Mouse (Mus musculus) neural tube, embryonic 11.5 days (tissue): ENCODE results near the gene Usp20. TPM values are rescaled to one million over a fixed set of nuclear protein-coding genes. Genes with fewer than 3 reads are reported as not detected.

Experiments used
- ATAC-seq: fragments of 200-750 bp; cut with Nextera tagmentation; 2 replicates; pipeline ENCODE4 v1.8.0; 2017; ENCODE audit warnings: moderate number of reproducible peaks, mild to moderate bottlenecking, moderate TSS enrichment, moderate library complexity; ENCODE audit not compliant: insufficient read depth, low FRiP score, low TSS enrichment
- DNase-seq: peaks from one replicate; pipeline ENCODE4 v3.0.0-alpha.2; 2015; ENCODE audit warnings: low spot score
- H3K27ac ChIP-seq: fragments of 300-500 bp; sonication (generic); 2 replicates; pipeline ENCODE4 v1.5.1; 2014; ENCODE audit warnings: low read depth, mild to moderate bottlenecking, low read length
- H3K27me3 ChIP-seq: fragments of 300-500 bp; sonication (generic); 2 replicates; pipeline ENCODE4 v1.6.1; 2014; ENCODE audit warnings: mild to moderate bottlenecking, low read length, mixed read lengths; ENCODE audit not compliant: control insufficient read depth, insufficient read depth
- H3K36me3 ChIP-seq: fragments of 300-500 bp; sonication (generic); 2 replicates; pipeline ENCODE4 v1.6.1; 2014; ENCODE audit warnings: mild to moderate bottlenecking, low read length, moderate library complexity, mixed read lengths; ENCODE audit not compliant: control insufficient read depth, insufficient read depth
- H3K4me1 ChIP-seq: fragments of 300-500 bp; sonication (generic); 2 replicates; pipeline ENCODE4 v1.6.1; 2014; ENCODE audit warnings: low read length, mixed read lengths; ENCODE audit not compliant: control insufficient read depth, insufficient read depth
- H3K4me2 ChIP-seq: fragments of 300-500 bp; sonication (generic); 2 replicates; pipeline ENCODE4 v1.6.1; 2014; ENCODE audit warnings: low read depth, mild to moderate bottlenecking, moderate library complexity
- H3K4me3 ChIP-seq: fragments of 300-500 bp; sonication (generic); 2 replicates; pipeline ENCODE4 v1.5.1; 2014; ENCODE audit warnings: low read depth, low read length
- H3K9ac ChIP-seq: fragments of 300-500 bp; sonication (generic); 2 replicates; pipeline ENCODE4 v1.6.1; 2014; ENCODE audit warnings: mild to moderate bottlenecking, low read length
- H3K9me3 ChIP-seq: fragments of 300-500 bp; sonication (generic); 2 replicates; pipeline ENCODE4 v1.6.1; 2016; ENCODE audit warnings: low read length; ENCODE audit not compliant: control insufficient read depth
- WGBS: fragments of 180-500 bp; shearing (Covaris S2); extraction: QIAGEN DNeasy Blood & Tissue Kit; methylation state at CpG from one replicate; pipeline ENCODE4 v1.1.7; 2014; 5-methylcytosine and 5-hydroxymethylcytosine counted together
- polyA plus RNA-seq: library from polyadenylated mRNA; unstranded; fragments of >200 nt; fragmentation: Nextera tagmentation; extraction: Ambion mirVana; gene quantifications from 2 replicates; pipeline ENCODE4 v1.2.1, GENCODE M21; 2014

Gene Usp20
- polyA plus RNA-seq, 1 experiment from 2014 or later: 18.2 TPM

DNA sequence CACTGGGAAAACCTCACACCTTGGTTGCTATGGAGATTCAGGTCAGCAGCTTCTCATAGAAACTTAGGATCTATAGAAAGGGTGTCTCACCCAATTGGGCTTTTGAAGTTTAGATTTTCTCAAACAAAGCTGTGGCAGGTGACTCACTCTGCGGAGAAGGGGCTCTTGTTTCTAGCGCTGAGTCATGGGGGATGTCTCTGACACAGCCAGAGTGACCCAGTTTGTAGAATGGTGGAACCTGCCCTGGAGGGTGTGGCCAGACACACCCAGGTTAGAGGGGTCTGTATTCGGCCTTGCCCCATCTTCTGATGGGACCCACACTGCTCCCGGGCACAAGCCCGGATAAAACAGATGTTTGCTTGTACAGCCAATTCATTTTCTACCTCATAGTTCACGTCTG is 60.8 kb downstream of the Usp20 start:
- no peak for ATAC-seq
- Histone ChIP-seq H3K9me3 (no peaks in the 10 kb centered on the region), H3K4me1 (no peaks in the 10 kb centered on the region), H3K36me3 (peaks cover 4% of the 10 kb centered on the region; the same call in 1 of the 2 replicates), H3K27me3 (no peaks in the 10 kb centered on the region), H3K4me3 (no peak overlapping the region), H3K27ac (no peak overlapping the region), H3K9ac (no peak overlapping the region), H3K4me2 (no peak overlapping the region)
- DNase-seq: no peak
- WGBS: 90% methylated on average over 6 of the region's 6 CpGs

DNA sequence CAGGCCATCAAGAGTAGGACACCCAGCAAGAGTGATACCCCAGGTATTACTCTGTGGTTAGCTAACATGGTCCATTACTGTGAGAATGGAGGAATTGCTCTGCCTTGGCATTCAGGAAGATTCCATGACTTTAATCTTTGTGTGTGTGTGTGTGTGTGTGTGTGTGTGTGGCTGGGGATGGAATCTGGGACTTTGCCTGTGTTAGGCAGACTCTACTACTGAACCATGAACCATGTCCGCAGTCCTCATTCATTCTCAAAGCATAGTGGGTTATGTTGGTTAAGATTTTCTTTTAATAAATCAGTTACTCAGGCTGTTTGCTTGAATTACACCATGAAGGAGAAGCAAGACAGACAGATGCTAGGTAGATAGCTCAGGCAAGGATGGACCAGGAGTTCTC is 61.8 kb downstream of the Usp20 start:
- DNase-seq: no peak
- Histone ChIP-seq H3K36me3 (peaks cover 4% of the 10 kb centered on the region; the same call in 1 of the 2 replicates), H3K27ac (no peak overlapping the region), H3K4me3 (no peak overlapping the region), H3K9ac (no peak overlapping the region), H3K9me3 (no peaks in the 10 kb centered on the region), H3K4me2 (no peak overlapping the region), H3K27me3 (no peaks in the 10 kb centered on the region), H3K4me1 (no peaks in the 10 kb centered on the region)
- ATAC-seq: no peak
- WGBS: 96% methylated on average over 1 of the region's 1 CpGs

DNA sequence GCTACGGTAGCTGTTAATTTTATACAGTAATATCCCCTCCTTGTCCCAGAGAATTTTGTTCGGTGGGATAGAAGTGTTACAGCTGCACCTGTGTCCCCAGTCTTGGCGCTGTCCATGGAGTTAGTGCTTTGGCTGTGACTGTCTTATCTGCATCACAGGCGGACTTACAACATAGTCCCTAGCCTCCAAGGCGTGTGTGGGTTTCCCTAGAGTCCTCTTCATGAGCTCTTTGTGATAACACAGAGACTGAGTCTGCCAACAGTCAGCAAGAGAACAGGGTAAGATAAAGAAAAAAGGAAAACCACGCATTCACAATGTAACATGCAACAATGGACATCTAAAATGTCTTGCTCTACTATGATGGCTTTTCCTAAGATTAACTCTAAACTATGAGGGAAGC is 66.0 kb downstream of the Usp20 start:
- 92% methylated on average over 6 of the region's 6 CpGs for WGBS
- Histone ChIP-seq H3K36me3 (no peaks in the 10 kb centered on the region; the same call in 1 of the 2 replicates), H3K4me3 (no peak overlapping the region), H3K27ac (no peak overlapping the region), H3K9ac (no peak overlapping the region), H3K4me1 (no peaks in the 10 kb centered on the region), H3K4me2 (no peak overlapping the region), H3K27me3 (no peaks in the 10 kb centered on the region), H3K9me3 (no peaks in the 10 kb centered on the region)
- DNase-seq: no peak
- ATAC-seq: no peak

DNA sequence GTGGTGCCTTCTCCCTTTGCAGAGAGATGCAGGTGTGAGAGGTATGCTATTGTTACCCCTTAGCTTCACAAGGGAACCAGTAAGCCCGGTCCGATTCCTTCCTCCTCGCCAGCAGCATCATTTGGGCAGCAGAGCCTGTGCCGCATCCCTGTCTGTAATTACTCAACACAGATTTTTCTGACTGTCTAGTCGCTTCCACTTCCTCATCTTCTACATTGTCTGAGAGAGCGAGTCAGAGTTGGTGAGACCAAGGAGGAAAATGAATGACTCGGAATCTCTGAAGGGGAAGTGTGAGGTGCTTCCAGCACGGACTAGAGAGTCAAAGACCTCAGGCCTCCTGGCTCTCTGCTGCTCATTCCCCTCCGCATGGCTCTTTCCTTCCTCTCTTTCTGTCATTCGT is 70.4 kb downstream of the Usp20 start:
- ATAC-seq (no peak), DNase-seq (no peak)
- H3K4me3 ChIP-seq: no peak overlapping the region
- H3K9me3 ChIP-seq: no peaks in the 10 kb centered on the region
- no peaks in the 10 kb centered on the region for H3K4me1 ChIP-seq
- 94% methylated on average over 10 of the region's 10 CpGs for WGBS
- H3K27me3 ChIP-seq: no peaks in the 10 kb centered on the region
- no peak overlapping the region for H3K9ac ChIP-seq
- peaks cover 7% of the 10 kb centered on the region; the same call in 1 of the 2 replicates for H3K36me3 ChIP-seq
- H3K27ac ChIP-seq: no peak overlapping the region
- H3K4me2 ChIP-seq: no peak overlapping the region

DNA sequence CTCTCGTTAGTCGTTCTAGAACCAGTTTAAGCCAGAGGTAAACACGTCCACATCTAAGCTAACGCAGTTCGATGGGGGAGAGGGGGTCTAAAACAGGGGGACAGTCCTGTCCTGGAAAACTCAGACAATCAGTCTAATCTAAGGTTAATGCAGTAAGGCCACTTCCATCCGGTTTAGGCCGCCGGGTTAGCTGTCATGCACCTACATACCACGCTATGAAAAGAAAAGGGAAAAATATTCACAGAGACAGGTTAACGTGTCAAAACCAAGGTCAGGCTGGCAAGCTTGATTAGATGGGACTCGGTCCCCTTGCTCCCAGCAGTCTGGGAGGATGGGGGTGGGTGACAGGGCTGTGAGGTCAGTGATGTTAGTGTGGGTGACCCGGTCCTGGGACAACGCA is 71.3 kb downstream of the Usp20 start:
- no peak for ATAC-seq
- H3K4me2 ChIP-seq: no peak overlapping the region
- DNase-seq: no peak
- H3K4me1 ChIP-seq: no peaks in the 10 kb centered on the region
- no peaks in the 10 kb centered on the region for H3K27me3 ChIP-seq
- no peaks in the 10 kb centered on the region for H3K9me3 ChIP-seq
- 93% methylated on average over 13 of the region's 13 CpGs for WGBS
- H3K27ac ChIP-seq: no peak overlapping the region
- peaks cover 7% of the 10 kb centered on the region; the same call in 1 of the 2 replicates for H3K36me3 ChIP-seq
- no peak overlapping the region for H3K4me3 ChIP-seq
- no peak overlapping the region for H3K9ac ChIP-seq

DNA sequence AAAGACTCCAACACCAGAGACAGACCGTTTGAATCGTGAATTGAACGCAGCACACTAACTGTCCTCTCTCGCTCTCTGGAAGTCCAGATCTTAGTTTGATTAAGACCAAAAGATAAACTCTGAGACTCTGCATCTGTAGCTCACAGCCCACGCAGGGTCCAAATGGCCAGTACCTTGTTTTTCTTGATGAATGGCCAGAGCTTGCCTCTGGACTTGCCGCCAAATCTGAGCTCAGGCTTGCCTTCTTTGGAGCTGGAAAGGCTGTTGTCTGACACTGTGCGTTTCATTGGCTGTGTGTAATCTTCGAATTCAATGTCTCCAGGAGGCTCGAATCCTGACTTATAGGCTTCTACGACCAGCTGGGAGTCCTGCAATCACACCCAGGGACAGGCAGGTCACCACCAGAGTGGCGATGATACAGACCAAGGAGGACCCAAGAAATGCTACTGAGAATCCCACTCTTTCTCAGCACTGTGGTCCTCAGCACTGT is 71.8 kb downstream of the Usp20 start:
- Histone ChIP-seq H3K27me3 (no peaks in the 10 kb centered on the region), H3K4me2 (no peak overlapping the region), H3K9me3 (no peaks in the 10 kb centered on the region), H3K4me1 (no peaks in the 10 kb centered on the region), H3K36me3 (peaks cover 7% of the 10 kb centered on the region; the same call in 1 of the 2 replicates), H3K9ac (no peak overlapping the region), H3K27ac (no peak overlapping the region), H3K4me3 (no peak overlapping the region)
- DNase-seq (no peak), ATAC-seq (no peak)
- WGBS: 92% methylated on average over 11 of the region's 11 CpGs

DNA sequence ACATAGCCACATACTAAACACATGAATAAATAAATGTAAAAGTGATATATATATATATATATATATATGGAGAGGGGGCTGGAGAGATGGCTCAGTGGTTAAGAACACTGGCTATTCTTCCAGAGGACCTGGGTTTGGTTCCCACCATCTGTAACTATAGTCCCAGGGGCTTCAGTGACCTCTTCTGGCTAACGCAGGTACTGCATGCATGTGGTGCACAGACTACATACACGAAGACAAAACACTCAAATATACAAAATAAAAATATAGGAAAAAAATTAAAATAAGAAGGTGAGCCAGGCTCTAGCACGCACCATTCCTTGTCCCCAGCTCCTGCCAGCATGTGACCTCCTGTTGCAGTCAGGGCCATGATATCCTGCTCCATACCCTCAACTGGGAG is 74.0 kb downstream of the Usp20 start:
- Histone ChIP-seq H3K27me3 (no peaks in the 10 kb centered on the region), H3K9me3 (no peaks in the 10 kb centered on the region), H3K36me3 (peaks cover 7% of the 10 kb centered on the region; the same call in 1 of the 2 replicates), H3K4me2 (no peak overlapping the region), H3K27ac (no peak overlapping the region), H3K4me1 (no peaks in the 10 kb centered on the region), H3K9ac (no peak overlapping the region), H3K4me3 (no peak overlapping the region)
- ATAC-seq: no peak
- 98% methylated on average over 3 of the region's 3 CpGs for WGBS
- DNase-seq: no peak

DNA sequence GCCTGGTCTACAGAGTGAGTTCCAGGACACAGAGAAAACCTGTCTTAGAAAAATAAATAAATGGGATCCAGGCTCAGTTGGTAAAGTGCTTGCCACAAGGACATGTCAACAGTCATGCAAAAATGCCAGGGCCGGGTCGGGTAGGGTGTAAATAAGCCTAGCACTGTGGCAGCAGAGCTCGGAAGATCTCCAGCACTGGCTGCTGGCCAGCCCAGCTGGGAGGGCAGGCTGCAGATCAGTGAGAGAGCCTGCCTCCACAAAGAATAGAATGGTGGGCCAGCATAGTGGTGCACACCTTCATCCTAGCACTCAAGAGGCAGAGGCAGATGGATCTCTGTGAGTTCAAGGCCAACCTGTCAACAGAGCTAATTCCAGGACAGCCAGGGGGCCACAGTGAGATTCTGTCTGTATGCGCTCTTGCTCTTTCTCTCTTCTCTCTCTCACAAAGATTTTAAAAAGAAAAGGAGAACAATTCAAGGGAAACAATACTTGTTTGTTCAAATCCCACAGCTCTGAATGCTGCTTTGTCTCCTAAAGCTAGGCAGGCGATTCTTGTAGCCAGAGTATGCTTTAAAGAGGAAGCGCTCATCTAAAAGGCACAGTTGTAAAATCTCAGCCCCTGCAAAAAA is 75.6 kb downstream of the Usp20 start:
- DNase-seq (no peak), ATAC-seq (no peak)
- no peak overlapping the region for H3K4me3 ChIP-seq
- no peak overlapping the region for H3K9ac ChIP-seq
- H3K4me1 ChIP-seq: no peaks in the 10 kb centered on the region
- 66% methylated on average over 6 of the region's 6 CpGs for WGBS
- H3K9me3 ChIP-seq: no peaks in the 10 kb centered on the region
- no peaks in the 10 kb centered on the region for H3K27me3 ChIP-seq
- H3K36me3 ChIP-seq: peaks cover 7% of the 10 kb centered on the region; the same call in 1 of the 2 replicates
- no peak overlapping the region for H3K27ac ChIP-seq
- H3K4me2 ChIP-seq: no peak overlapping the region

DNA sequence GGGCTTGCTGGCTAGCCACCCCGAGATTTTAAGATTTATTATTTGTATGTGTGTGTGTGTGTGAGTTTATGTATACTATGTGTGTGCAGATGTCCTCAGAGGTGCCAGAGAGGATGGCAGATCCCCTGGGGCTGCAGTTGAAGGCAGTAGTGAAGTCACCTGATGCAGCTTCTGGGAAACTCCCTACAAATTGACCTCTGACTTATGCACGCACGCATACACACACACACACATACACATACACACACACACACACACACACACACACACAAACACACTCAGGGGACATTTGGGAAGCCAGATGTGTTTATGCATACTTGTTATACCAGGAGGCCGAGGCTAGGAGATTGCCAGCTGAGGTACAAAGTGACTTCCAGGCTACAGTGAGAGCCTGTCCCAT is 76.4 kb downstream of the Usp20 start:
- no peak for DNase-seq
- no peak overlapping the region for H3K9ac ChIP-seq
- no peaks in the 10 kb centered on the region for H3K9me3 ChIP-seq
- H3K4me3 ChIP-seq: no peak overlapping the region
- no peak overlapping the region for H3K27ac ChIP-seq
- 86% methylated on average over 4 of the region's 4 CpGs for WGBS
- peaks cover 7% of the 10 kb centered on the region; the same call in 1 of the 2 replicates for H3K36me3 ChIP-seq
- no peaks in the 10 kb centered on the region for H3K4me1 ChIP-seq
- H3K4me2 ChIP-seq: no peak overlapping the region
- no peak for ATAC-seq
- no peaks in the 10 kb centered on the region for H3K27me3 ChIP-seq
